Mouse (Mus musculus) bone marrow macrophage, adult 2 months (primary cell): ENCODE data around the gene Helz2.

Experiments used
- CTCF ChIP-seq: IDR thresholded peaks from 2 replicates; pipeline ENCODE4 v1.5.1; 2012; ENCODE audit warnings: low read depth, mild to moderate bottlenecking, low read length, moderate library complexity
- POLR2A ChIP-seq: IDR thresholded peaks from 2 replicates; pipeline ENCODE4 v1.6.1; 2012; ENCODE audit warnings: mild to moderate bottlenecking, low read depth, low read length, borderline replicate concordance

DNA sequence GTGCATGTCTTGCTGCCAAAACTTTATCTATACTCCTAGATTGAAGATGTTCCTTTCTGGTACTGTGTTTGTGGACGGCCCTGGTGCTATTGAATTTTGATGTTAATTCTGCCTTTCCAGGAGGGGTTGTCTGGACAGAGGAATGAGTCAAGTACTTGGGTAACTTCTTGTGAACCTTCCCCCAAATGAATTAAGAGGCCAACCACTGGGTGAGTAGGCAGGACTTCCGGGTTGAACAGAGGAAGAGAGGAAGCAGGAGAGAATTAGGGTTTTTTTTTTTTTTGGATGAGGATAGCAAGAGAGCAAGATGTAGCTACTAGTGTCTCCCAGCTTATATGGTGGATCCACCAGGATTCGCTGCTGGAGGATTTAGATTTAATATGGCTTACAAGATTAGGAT is 63.8 kb downstream of the Helz2 start:
- no peak for TF ChIP-seq CTCF
- TF ChIP-seq POLR2A: no peak
